Mouse (Mus musculus): ENCODE data around the gene Sox18. TPM values are rescaled to one million over a fixed set of nuclear protein-coding genes. Genes with fewer than 3 reads are reported as not detected.

Gene Sox18
- polyA plus RNA-seq, 1 experiment from 2014 or later: 21.2 TPM

DNA sequence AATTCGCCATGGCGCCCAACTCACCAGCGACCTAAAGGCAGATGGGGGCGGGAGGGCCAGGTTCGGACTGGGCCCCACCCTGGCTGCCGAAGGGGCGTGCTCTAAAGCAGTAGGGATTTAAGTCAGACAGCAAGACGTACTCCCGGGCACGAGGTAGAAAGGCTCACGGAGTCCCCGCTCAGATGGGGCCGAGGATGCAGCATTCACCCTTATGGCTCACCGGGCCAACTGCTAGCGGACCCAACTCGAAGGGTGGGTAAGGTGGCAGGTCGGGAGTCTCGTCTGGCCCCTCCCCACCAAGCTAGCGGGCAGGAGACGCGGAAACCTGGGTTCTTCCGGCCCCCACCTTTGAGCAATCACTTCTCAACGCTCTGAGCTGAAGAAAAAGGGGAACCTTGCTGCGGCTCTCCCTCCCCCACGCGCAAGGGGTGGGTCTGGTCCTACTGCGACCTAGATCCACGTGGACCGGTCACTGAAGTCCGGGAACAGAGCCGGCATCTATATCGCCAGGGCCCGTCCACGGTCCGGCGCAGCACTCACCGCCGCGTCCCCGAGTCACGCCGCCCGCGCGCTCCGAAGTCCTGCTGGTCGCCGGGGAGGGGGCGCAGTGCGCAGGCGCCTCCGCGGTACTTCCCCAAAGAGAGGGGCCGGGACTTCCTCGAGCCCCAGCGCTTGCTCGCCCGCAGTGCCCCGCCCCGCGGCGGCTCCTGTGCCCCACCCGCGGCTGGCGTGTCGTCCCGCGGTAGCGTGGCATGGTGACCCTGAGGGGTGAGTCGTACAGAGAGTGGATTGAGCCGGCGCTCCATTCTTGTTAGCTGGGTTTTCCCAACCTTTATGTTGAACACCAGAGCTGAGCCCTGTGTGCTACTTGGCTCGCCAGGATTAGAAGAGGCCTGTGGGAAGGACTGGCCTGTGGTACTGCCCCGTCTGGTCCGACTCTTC lies 22.2 kb upstream of the Sox18 start, which contains the start of gene Rgs19:
Rgs19 (minus strand) TSS at position 639 of the 942 bp plus-strand sequence.
- peaks cover 42% of the 10 kb centered on the region for H3K4me1 ChIP-seq
- H3K9me3 ChIP-seq: no peaks in the 10 kb centered on the region
- under 1% methylated on average over 68 of the region's 75 CpGs for WGBS
- H3K27me3 ChIP-seq (ENCODE audit: poor library complexity, severe bottlenecking): peaks cover 25% of the 10 kb centered on the region
- H3K4me3 ChIP-seq: peak within 1 kb of the TSS; percentile 80
- DNase-seq (ENCODE audit: extremely low spot score, low spot score): peak; percentile 78
- peaks cover 29% of the 10 kb centered on the region for H3K36me3 ChIP-seq (replicated peaks)
- peak within 1 kb of the TSS; percentile 95 for H3K27ac ChIP-seq

- H3K4me3 ChIP-seq: peak overlapping the region; percentile 80
- no peak for DNase-seq (ENCODE audit: extremely low spot score, low spot score)
Measured at GRCm38 (mm10) chr2:181692304-181692703, 20.9 kb upstream of the Sox18 start.

GRCm38 (mm10) chr2:181691571-181691970 lies 20.1 kb upstream of the Sox18 start:
- DNase-seq (ENCODE audit: extremely low spot score, low spot score): no peak
- Histone ChIP-seq H3K4me3 (no peak overlapping the region), H3K27ac (no peak overlapping the region), H3K9me3 (no peaks in the 10 kb centered on the region), H3K27me3 (ENCODE audit: poor library complexity, severe bottlenecking) (peaks cover 16% of the 10 kb centered on the region), H3K36me3 (replicated peaks) (peaks cover 49% of the 10 kb centered on the region), H3K4me1 (peaks cover 37% of the 10 kb centered on the region)
- WGBS: 91% methylated on average over 4 of the region's 4 CpGs

More at GRCm38 (mm10) chr2:181692304-181692703, 20.9 kb upstream of the Sox18 start:
- H3K27ac ChIP-seq: no peak overlapping the region
- H3K9me3 ChIP-seq: no peaks in the 10 kb centered on the region
- peaks cover 23% of the 10 kb centered on the region for H3K27me3 ChIP-seq (ENCODE audit: poor library complexity, severe bottlenecking)
- H3K4me1 ChIP-seq: peaks cover 37% of the 10 kb centered on the region
- 85% methylated on average over 3 of the region's 3 CpGs for WGBS
- H3K36me3 ChIP-seq (replicated peaks): peaks cover 42% of the 10 kb centered on the region

GRCm38 (mm10) chr2:181691083-181691482 lies 19.6 kb upstream of the Sox18 start:
- 89% methylated on average over 6 of the region's 6 CpGs for WGBS
- DNase-seq (ENCODE audit: extremely low spot score, low spot score): peak; percentile 10
- Histone ChIP-seq H3K27ac (no peak overlapping the region), H3K4me3 (no peak overlapping the region), H3K9me3 (no peaks in the 10 kb centered on the region), H3K27me3 (ENCODE audit: poor library complexity, severe bottlenecking) (peaks cover 11% of the 10 kb centered on the region), H3K36me3 (replicated peaks) (peaks cover 54% of the 10 kb centered on the region), H3K4me1 (peaks cover 37% of the 10 kb centered on the region)

DNA sequence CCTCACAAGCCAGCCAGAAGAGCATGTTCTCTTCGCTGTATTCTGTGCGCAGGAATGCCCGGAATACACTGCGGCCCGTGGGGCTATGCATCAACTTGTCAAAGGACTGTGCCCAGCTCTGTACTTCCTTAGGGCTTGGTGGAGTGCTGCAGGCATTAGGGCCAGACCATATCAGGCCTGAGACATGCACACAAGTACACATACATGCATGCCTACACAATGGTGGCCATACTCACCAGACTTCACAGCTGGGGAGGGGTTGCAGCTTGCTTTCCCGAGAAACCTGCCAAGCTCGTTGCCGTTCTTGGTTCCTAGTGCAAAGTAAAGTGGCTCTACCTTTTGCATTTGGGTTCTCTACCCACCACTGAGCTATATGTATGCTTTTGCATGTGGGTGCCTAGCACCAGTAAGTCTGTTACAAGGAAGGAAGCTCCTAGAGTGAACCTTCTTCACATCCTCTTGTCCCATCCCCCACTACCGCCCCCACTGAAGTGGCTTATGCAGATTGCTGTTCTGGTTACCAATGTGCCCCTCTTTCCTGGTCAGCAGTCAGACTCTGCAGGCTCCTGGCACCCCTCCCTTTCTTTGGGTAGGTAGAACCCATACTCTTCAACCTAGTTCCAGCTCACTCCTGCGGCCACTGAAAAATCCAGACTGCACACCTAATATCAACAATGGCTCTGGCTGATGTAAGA lies 18.2 kb upstream of the Sox18 start:
- Histone ChIP-seq H3K9me3 (no peaks in the 10 kb centered on the region), H3K4me3 (no peak overlapping the region), H3K27me3 (ENCODE audit: poor library complexity, severe bottlenecking) (no peaks in the 10 kb centered on the region), H3K36me3 (replicated peaks) (peaks cover 67% of the 10 kb centered on the region), H3K27ac (no peak overlapping the region), H3K4me1 (peaks cover 37% of the 10 kb centered on the region)
- peak; percentile 12 for DNase-seq (ENCODE audit: extremely low spot score, low spot score)
- 92% methylated on average over 10 of the region's 10 CpGs for WGBS

DNA sequence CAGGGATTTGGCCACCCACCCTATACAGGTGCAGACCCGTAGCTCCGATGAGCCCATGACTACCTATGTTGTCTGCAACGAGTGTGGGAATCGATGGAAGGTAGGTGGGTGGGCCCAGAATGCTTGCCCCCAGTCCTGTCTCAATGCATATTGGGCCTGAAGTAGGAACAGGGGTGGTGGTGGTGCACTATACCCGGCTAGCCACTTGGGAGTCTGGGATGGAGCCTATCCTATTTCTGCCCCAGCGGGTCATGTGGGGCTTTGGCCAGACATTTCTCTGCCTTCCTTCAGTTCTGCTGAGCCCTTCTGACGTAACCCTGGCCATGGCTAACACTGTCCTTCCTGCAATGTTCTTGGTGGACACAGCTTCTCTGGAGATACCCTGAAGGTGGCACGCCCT lies 16.1 kb upstream of the Sox18 start:
- Histone ChIP-seq H3K27me3 (ENCODE audit: poor library complexity, severe bottlenecking) (no peaks in the 10 kb centered on the region), H3K9me3 (no peaks in the 10 kb centered on the region), H3K4me1 (peaks cover 17% of the 10 kb centered on the region), H3K4me3 (no peak overlapping the region), H3K27ac (no peak overlapping the region), H3K36me3 (replicated peaks) (peaks cover 67% of the 10 kb centered on the region)
- DNase-seq (ENCODE audit: extremely low spot score, low spot score): peak; percentile 11
- WGBS: 92% methylated on average over 8 of the region's 8 CpGs

GRCm38 (mm10) chr2:181685686-181686085 lies 14.2 kb upstream of the Sox18 start:
- no peak overlapping the region for H3K27ac ChIP-seq
- 0 out of 2 replicates have a peak, but pooled peaks cover 6% of the 10 kb centered on the region for H3K27me3 ChIP-seq (ENCODE audit: poor library complexity, severe bottlenecking)
- DNase-seq (ENCODE audit: extremely low spot score, low spot score): no peak
- H3K4me1 ChIP-seq: peaks cover 11% of the 10 kb centered on the region
- peaks cover 54% of the 10 kb centered on the region for H3K36me3 ChIP-seq (replicated peaks)
- WGBS: 92% methylated on average over 4 of the region's 4 CpGs
- H3K4me3 ChIP-seq: no peak overlapping the region
- H3K9me3 ChIP-seq: no peaks in the 10 kb centered on the region

DNA sequence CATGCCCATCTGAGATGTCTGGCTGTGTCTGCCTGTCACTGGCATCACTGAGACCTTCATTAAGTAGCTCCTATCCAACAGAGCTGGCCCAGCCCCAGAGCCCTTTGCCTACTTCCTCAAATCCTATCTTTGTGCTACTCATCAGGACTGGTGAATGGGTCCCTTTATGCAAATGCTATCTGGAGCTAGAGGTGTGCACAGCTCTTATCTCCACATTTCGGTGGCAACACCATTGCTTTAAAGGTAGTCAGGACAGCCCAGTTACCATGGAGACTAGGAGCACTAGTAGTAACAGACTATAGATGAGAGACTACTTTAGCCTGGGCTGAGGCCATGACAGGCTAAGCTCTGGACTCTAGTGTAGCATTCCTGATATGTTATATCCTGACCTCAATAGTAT lies 13.3 kb upstream of the Sox18 start:
- no peak for DNase-seq (ENCODE audit: extremely low spot score, low spot score)
- peaks cover 49% of the 10 kb centered on the region for H3K36me3 ChIP-seq (replicated peaks)

GRCm38 (mm10) chr2:181683381-181683780 lies 11.9 kb upstream of the Sox18 start:
- Histone ChIP-seq H3K27ac (no peak overlapping the region), H3K36me3 (replicated peaks) (peaks cover 35% of the 10 kb centered on the region), H3K27me3 (ENCODE audit: poor library complexity, severe bottlenecking) (0 out of 2 replicates have a peak, but pooled peaks cover 6% of the 10 kb centered on the region), H3K4me1 (peaks cover 21% of the 10 kb centered on the region), H3K9me3 (no peaks in the 10 kb centered on the region), H3K4me3 (no peak overlapping the region)
- 77% methylated on average over 4 of the region's 4 CpGs for WGBS
- no peak for DNase-seq (ENCODE audit: extremely low spot score, low spot score)

More for the DNA sequence above, 13.3 kb upstream of the Sox18 start:
- WGBS: 100% methylated on average over 1 of the region's 1 CpGs
- 0 out of 2 replicates have a peak, but pooled peaks cover 6% of the 10 kb centered on the region for H3K27me3 ChIP-seq (ENCODE audit: poor library complexity, severe bottlenecking)
- H3K4me3 ChIP-seq: no peak overlapping the region
- H3K27ac ChIP-seq: no peak overlapping the region
- H3K4me1 ChIP-seq: peaks cover 16% of the 10 kb centered on the region
- no peaks in the 10 kb centered on the region for H3K9me3 ChIP-seq

- Histone ChIP-seq H3K27me3 (ENCODE audit: poor library complexity, severe bottlenecking) (peaks cover 13% of the 10 kb centered on the region; the same call in 1 of the 2 replicates), H3K4me3 (no peak overlapping the region), H3K9me3 (no peaks in the 10 kb centered on the region), H3K36me3 (replicated peaks) (peaks cover 21% of the 10 kb centered on the region), H3K27ac (no peak overlapping the region), H3K4me1 (peaks cover 28% of the 10 kb centered on the region)
- no peak for DNase-seq (ENCODE audit: extremely low spot score, low spot score)
- 97% methylated on average over 1 of the region's 1 CpGs for WGBS
Measured at GRCm38 (mm10) chr2:181681978-181682377, 10.5 kb upstream of the Sox18 start.

- Histone ChIP-seq H3K4me1 (peaks cover 39% of the 10 kb centered on the region), H3K27ac (peak overlapping the region; percentile 91), H3K9me3 (no peaks in the 10 kb centered on the region), H3K27me3 (ENCODE audit: poor library complexity, severe bottlenecking) (peaks cover 16% of the 10 kb centered on the region; the same call in 1 of the 2 replicates), H3K4me3 (peak overlapping the region; percentile 75), H3K36me3 (replicated peaks) (peaks cover 9% of the 10 kb centered on the region)
- no peak for DNase-seq (ENCODE audit: extremely low spot score, low spot score)
- WGBS: 15% methylated on average over 7 of the region's 7 CpGs
Measured at GRCm38 (mm10) chr2:181680716-181681117, 9.3 kb upstream of the Sox18 start.

- peak within 1 kb of the TSS; percentile 91 for H3K27ac ChIP-seq
- H3K4me3 ChIP-seq: peak within 1 kb of the TSS; percentile 75
- peaks cover 3% of the 10 kb centered on the region; the same call in 1 of the 2 replicates for H3K36me3 ChIP-seq (replicated peaks)
- peak; percentile 75 for DNase-seq (ENCODE audit: extremely low spot score, low spot score)
- no peaks in the 10 kb centered on the region for H3K9me3 ChIP-seq
- H3K27me3 ChIP-seq (ENCODE audit: poor library complexity, severe bottlenecking): peaks cover 18% of the 10 kb centered on the region
- WGBS: under 1% methylated on average over 68 of the region's 69 CpGs
- H3K4me1 ChIP-seq: peaks cover 45% of the 10 kb centered on the region
Measured at GRCm38 (mm10) chr2:181679951-181680715, 8.7 kb upstream of the Sox18 start, which contains the start of gene Tcea2. TSS of gene Tcea2 (plus strand) at chr2:181680310.

All from forebrain, embryonic 10.5 days (tissue).